Mouse (Mus musculus) heart, postnatal 10 days (tissue): Measurements from ENCODE around the gene Nxph1. TPM values are rescaled to one million over a fixed set of nuclear protein-coding genes. Genes with fewer than 3 reads are reported as not detected.

Experiments
- DNase-seq, 2 experiments: peaks; one replicate each; pipeline ENCODE4 v3.0.0; 2021
- intact Hi-C: fragments of 180-260 bp; cut with DNase I; formaldehyde crosslinking; loops from one replicate; pipeline ENCODE4 v1.15.1; 2025
- total RNA-seq, 2 experiments: library from RNA; stranded (reverse); gene quantifications; 2 replicates each; pipeline ENCODE4 v1.2.3; 2021

Nxph1 gene
- total RNA-seq, 2 experiments from 2014 or later, result not detected

DNA sequence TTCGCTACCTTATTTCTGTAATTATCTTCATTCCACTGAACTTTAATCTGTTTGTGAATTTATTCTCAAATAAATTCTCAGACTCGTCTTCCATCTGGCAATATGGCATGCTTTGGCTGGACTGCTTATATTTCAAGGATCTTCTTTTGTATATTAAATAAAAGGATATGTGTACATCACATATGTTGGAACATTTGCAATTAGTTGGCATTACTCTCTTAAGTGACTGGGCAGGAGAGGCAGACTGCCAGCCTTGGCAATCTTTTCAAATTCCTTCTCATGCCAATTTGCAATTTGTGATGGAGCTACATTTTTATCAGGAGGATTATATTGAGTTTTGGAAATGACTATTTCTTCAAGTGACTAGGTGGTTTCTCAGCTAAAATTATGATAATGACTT, 149.1 kb downstream of the Nxph1 start:
- no peak for DNase-seq
- intact Hi-C loops, result no loop called here

DNA sequence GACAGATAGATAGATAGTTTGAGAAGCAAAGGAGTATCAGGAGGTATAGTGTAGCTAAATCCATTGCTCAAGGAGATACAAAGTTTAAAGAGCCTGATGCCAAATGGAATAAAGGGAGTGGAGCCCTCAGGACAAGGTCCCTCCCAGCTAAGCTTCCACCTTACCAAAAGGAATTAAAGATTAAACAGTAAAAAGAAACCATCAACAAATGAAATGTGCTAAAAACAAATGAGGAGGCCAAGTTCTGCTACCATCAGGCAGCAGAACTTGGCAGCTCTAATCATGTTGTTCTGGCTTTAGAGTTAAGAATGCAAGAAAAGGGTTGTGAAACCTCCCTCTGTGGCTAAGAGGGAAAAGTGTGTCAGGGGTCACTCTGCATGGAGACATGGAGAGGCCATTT, 159.1 kb downstream of the Nxph1 start:
- intact Hi-C loops, result no loop called here
- no peak for DNase-seq

DNA sequence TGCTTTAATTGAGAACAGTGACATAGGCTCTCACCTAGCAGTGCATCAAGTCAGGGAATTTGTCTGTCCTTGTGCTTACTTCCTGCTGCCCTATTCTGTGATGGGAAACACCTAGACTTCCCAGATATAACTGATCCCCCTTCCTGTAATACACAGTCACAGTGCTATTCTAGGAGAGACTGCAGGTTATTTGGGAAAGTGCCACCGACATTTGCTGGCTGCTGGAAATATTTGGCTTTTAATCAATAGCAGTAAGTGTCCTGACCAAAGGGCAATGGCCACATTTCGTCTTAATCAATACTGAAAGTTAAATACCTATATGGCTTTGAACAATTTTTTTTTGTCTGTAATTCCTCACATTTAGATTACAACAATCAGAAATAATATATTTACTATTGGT, 170.9 kb downstream of the Nxph1 start:
- no peak for DNase-seq
- intact Hi-C loops, result no loop called here

GRCm38 (mm10) chr6:9124321-9124914, 176.2 kb downstream of the Nxph1 start:
- DNase-seq, result no peak
- intact Hi-C loops, result loop anchor here (10.0 kb wide), 1 partner anchor 1110 kb away; no protein-coding TSS in a partner anchor

GRCm38 (mm10) chr6:9133589-9134279, 185.5 kb downstream of the Nxph1 start:
- intact Hi-C loops, result no loop called here
- DNase-seq, result no peak

GRCm38 (mm10) chr6:9147966-9148365, 199.7 kb downstream of the Nxph1 start:
- intact Hi-C loops, result no loop called here

GRCm38 (mm10) chr6:9149791-9150190, 201.6 kb downstream of the Nxph1 start:
- intact Hi-C loops, result no loop called here
- no peak for DNase-seq

More at GRCm38 (mm10) chr6:9147966-9148365, 199.7 kb downstream of the Nxph1 start:
- DNase-seq, result no peak

GRCm38 (mm10) chr6:9159191-9159590, 211.0 kb downstream of the Nxph1 start:
- no peak for DNase-seq
- intact Hi-C loops, result no loop called here

GRCm38 (mm10) chr6:9182477-9182876, 234.2 kb downstream of the Nxph1 start:
- intact Hi-C loops, result no loop called here
- DNase-seq, result no peak

DNA sequence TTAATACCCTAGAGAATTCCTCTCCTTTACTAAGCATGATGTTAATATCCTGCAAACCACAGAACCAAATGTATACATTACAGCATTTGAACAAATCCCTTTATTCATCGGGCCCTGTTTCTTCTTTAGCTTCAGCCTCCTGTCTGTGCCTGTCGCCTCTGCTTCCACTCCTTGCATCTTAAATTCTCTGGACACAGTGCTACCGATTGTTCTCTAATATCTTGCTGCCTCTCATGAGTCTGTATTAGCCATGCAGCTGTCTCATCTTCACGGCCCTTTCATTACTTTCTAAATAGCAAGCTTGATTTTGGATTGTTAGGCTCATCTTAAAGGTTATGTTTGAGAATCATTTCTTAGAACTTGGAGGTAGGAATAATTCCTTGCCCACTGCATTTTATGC, 262.5 kb downstream of the Nxph1 start:
- DNase-seq, result no peak
- intact Hi-C loops, result no loop called here

DNA sequence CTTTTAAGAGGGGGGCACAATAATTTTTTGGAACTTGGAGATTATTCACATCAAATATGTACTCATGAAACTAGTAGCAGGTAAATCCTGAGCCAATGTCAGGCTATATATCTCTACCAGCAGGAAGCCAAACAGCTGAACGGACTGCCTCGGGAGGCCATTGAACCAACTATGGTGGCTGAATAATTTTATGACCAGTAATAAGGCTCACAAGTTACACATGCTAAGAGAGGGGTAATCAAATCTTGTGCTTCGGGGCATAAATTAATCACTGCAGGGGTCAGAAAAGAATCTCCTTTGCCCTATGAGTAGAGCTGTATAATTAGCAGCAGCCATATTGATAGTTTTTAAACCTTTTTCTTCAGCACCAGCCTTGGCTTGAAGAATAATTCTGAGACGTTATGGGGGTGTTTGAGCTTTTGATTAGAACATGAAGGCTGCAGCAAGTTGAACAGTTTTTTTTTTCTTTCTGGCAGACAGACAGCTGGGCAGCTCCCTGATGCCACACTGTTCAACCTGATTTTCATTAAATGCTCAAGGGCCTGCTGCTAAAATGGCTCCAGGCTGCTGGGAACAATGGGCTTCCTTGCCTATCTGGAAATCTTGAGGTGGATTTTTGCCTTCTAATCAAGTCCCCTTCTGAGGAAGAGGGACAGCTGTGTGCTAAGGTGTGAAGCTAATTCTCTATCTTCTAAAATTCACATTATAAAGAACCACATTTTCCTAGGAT, 272.7 kb downstream of the Nxph1 start:
- intact Hi-C loops, result no loop called here

DNA sequence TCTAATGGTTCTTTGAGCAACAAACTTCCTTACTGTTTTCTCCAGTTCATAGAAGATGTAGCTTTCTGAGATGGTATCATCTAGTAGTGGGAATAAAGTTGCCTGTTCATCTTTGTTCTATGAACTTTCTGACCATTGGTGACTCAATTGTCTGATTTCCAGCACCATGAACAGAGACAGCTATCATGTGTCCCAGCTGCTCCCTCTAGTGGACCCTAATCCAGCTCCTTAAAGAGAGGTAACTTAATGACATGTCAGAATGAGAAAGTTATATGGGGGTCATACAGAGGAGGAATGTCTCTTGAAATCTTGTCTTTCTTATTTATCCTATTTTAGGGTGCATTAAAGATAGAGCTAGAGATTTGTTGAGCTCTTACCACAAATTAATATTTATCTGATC, 286.6 kb downstream of the Nxph1 start:
- intact Hi-C loops, result loop anchor here (5.0 kb wide), 1 partner anchor 298 kb away; no protein-coding TSS in a partner anchor
- peak in 1 of 2 experiments; percentile 10 for DNase-seq

More for the DNA sequence above, 272.7 kb downstream of the Nxph1 start:
- DNase-seq, result no peak

GRCm38 (mm10) chr6:9267998-9268397, 319.8 kb downstream of the Nxph1 start:
- intact Hi-C loops, result no loop called here
- no peak for DNase-seq

Other genes with a start within 250 kb of the Nxph1 start
- gene Ica1, start 169.9 kb upstream of the Nxph1 start, total RNA-seq, result 10 to 100 TPM in 1 of 2 experiments, 1 to 10 TPM in 1; 9.8 to 12.2 TPM